Mouse (Mus musculus) embryonic facial prominence, embryonic 14.5 days (tissue): ENCODE results near the gene Vmp1. TPM values are rescaled to one million over a fixed set of nuclear protein-coding genes. Genes with fewer than 3 reads are reported as not detected.

Experiments
- ATAC-seq: fragments of 200-750 bp; cut with Nextera tagmentation; 2 replicates; pipeline ENCODE4 v1.8.0; 2017; ENCODE audit warnings: low read depth, moderate number of reproducible peaks, moderate TSS enrichment
- DNase-seq: peaks from one replicate; pipeline ENCODE4 v3.0.0-alpha.2; 2015; ENCODE audit warnings: low spot score
- H3K27ac ChIP-seq: fragments of 300-500 bp; sonication (generic); replicated peaks from 2 replicates; pipeline ENCODE4 v1.5.1; 2014; ENCODE audit warnings: low read depth, mild to moderate bottlenecking, low read length, moderate library complexity
- H3K27me3 ChIP-seq: fragments of 300-500 bp; sonication (generic); replicated peaks from 2 replicates; pipeline ENCODE4 v1.6.1; 2014; ENCODE audit warnings: low read length; ENCODE audit not compliant: control insufficient read depth, insufficient read depth
- H3K36me3 ChIP-seq: fragments of 300-500 bp; sonication (generic); 2 replicates; pipeline ENCODE4 v1.6.1; 2014; ENCODE audit warnings: low read length, mixed read lengths; ENCODE audit not compliant: control insufficient read depth, insufficient read depth
- H3K4me1 ChIP-seq: fragments of 300-500 bp; sonication (generic); 2 replicates; pipeline ENCODE4 v1.6.1; 2014; ENCODE audit warnings: antibody characterized with exemption, low read length; ENCODE audit not compliant: control insufficient read depth, insufficient read depth
- H3K4me2 ChIP-seq: fragments of 300-500 bp; sonication (generic); 2 replicates; pipeline ENCODE4 v1.6.1; 2014; ENCODE audit warnings: low read depth, mild to moderate bottlenecking, low read length, moderate library complexity, mixed read lengths
- H3K4me3 ChIP-seq: fragments of 300-500 bp; sonication (generic); 2 replicates; pipeline ENCODE4 v1.5.1; 2014; ENCODE audit warnings: low read depth, mild to moderate bottlenecking, low read length
- H3K9ac ChIP-seq: fragments of 300-500 bp; sonication (generic); 2 replicates; pipeline ENCODE4 v1.6.1; 2014; ENCODE audit warnings: low read depth, mild to moderate bottlenecking, low read length, moderate library complexity, mixed read lengths
- H3K9me3 ChIP-seq: fragments of 300-500 bp; sonication (generic); 2 replicates; pipeline ENCODE4 v1.6.1; 2016; ENCODE audit warnings: low read length; ENCODE audit not compliant: control insufficient read depth
- WGBS: fragments of 180-500 bp; shearing (Covaris S2); extraction: QIAGEN DNeasy Blood & Tissue Kit; methylation state at CpG from one replicate; pipeline ENCODE4 v1.1.7; 2014; 5-methylcytosine and 5-hydroxymethylcytosine counted together
- polyA plus RNA-seq: library from polyadenylated mRNA; unstranded; fragments of >200 nt; fragmentation: Nextera tagmentation; extraction: Ambion mirVana; gene quantifications from 2 replicates; pipeline ENCODE4 v1.2.1, GENCODE M21; 2014

Vmp1 gene
- polyA plus RNA-seq, 1 experiment from 2014 or later, result 86.6 TPM

- ATAC-seq, result no peak
- peaks cover 46% of the 10 kb centered on the region for H3K36me3 ChIP-seq
Observed at GRCm38 (mm10) chr11:86664406-86664805, 19.2 kb downstream of the Vmp1 start.

GRCm38 (mm10) chr11:86663977-86664376 lies 19.7 kb downstream of the Vmp1 start:
- ATAC-seq (no peak), DNase-seq (no peak)
- Histone ChIP-seq H3K36me3 (peaks cover 46% of the 10 kb centered on the region), H3K27ac (no peak overlapping the region), H3K4me1 (no peaks in the 10 kb centered on the region), H3K9me3 (no peaks in the 10 kb centered on the region), H3K9ac (no peak overlapping the region), H3K4me3 (no peak overlapping the region), H3K4me2 (no peak overlapping the region), H3K27me3 (no peaks in the 10 kb centered on the region)

More at GRCm38 (mm10) chr11:86664406-86664805, 19.2 kb downstream of the Vmp1 start:
- no peaks in the 10 kb centered on the region for H3K9me3 ChIP-seq
- H3K4me2 ChIP-seq, result no peak overlapping the region
- H3K27ac ChIP-seq, result no peak overlapping the region
- 80% methylated on average over 3 of the region's 3 CpGs for WGBS
- H3K9ac ChIP-seq, result no peak overlapping the region
- no peak for DNase-seq
- H3K4me3 ChIP-seq, result no peak overlapping the region
- no peaks in the 10 kb centered on the region for H3K27me3 ChIP-seq
- H3K4me1 ChIP-seq, result no peaks in the 10 kb centered on the region

GRCm38 (mm10) chr11:86662986-86663895 lies 20.4 kb downstream of the Vmp1 start:
- 92% methylated on average over 8 of the region's 8 CpGs for WGBS

GRCm38 (mm10) chr11:86657863-86658262 lies 25.8 kb downstream of the Vmp1 start:
- no peak for DNase-seq
- no peak for ATAC-seq

More at GRCm38 (mm10) chr11:86662986-86663895, 20.4 kb downstream of the Vmp1 start:
- no peaks in the 10 kb centered on the region for H3K4me1 ChIP-seq
- H3K36me3 ChIP-seq, result peaks cover 46% of the 10 kb centered on the region
- no peaks in the 10 kb centered on the region for H3K9me3 ChIP-seq
- H3K4me2 ChIP-seq, result no peak overlapping the region
- no peak overlapping the region for H3K9ac ChIP-seq
- DNase-seq (no peak), ATAC-seq (no peak)
- no peaks in the 10 kb centered on the region for H3K27me3 ChIP-seq
- H3K27ac ChIP-seq, result no peak overlapping the region
- H3K4me3 ChIP-seq, result no peak overlapping the region

GRCm38 (mm10) chr11:86656849-86657567 lies 26.6 kb downstream of the Vmp1 start:
- 81% methylated on average over 4 of the region's 4 CpGs for WGBS
- H3K4me1 ChIP-seq, result no peaks in the 10 kb centered on the region
- no peak overlapping the region for H3K4me3 ChIP-seq
- H3K4me2 ChIP-seq, result no peak overlapping the region
- peaks cover 14% of the 10 kb centered on the region for H3K36me3 ChIP-seq
- H3K27ac ChIP-seq, result no peak overlapping the region
- H3K9ac ChIP-seq, result no peak overlapping the region
- no peaks in the 10 kb centered on the region for H3K27me3 ChIP-seq
- no peaks in the 10 kb centered on the region for H3K9me3 ChIP-seq
- ATAC-seq (no peak), DNase-seq (no peak)

More at GRCm38 (mm10) chr11:86657863-86658262, 25.8 kb downstream of the Vmp1 start:
- H3K4me2 ChIP-seq, result no peak overlapping the region
- no peaks in the 10 kb centered on the region for H3K27me3 ChIP-seq
- H3K4me3 ChIP-seq, result no peak overlapping the region
- H3K9ac ChIP-seq, result no peak overlapping the region
- H3K9me3 ChIP-seq, result no peaks in the 10 kb centered on the region
- no peak overlapping the region for H3K27ac ChIP-seq
- no peaks in the 10 kb centered on the region for H3K4me1 ChIP-seq
- H3K36me3 ChIP-seq, result peaks cover 22% of the 10 kb centered on the region

GRCm38 (mm10) chr11:86655671-86656070 lies 28.0 kb downstream of the Vmp1 start:
- H3K27me3 ChIP-seq, result no peaks in the 10 kb centered on the region
- H3K9me3 ChIP-seq, result no peaks in the 10 kb centered on the region
- no peak overlapping the region for H3K4me3 ChIP-seq
- H3K9ac ChIP-seq, result no peak overlapping the region
- H3K4me2 ChIP-seq, result no peak overlapping the region
- H3K36me3 ChIP-seq, result peaks cover 3% of the 10 kb centered on the region; the same call in 1 of the 2 replicates
- no peak overlapping the region for H3K27ac ChIP-seq
- H3K4me1 ChIP-seq, result no peaks in the 10 kb centered on the region
- ATAC-seq, result no peak
- DNase-seq, result peak; percentile 78
- WGBS, result 58% methylated on average over 1 of the region's 1 CpGs

- no peak overlapping the region for H3K4me2 ChIP-seq
- H3K4me1 ChIP-seq, result no peaks in the 10 kb centered on the region
- H3K4me3 ChIP-seq, result no peak overlapping the region
- WGBS, result 80% methylated on average over 4 of the region's 4 CpGs
- H3K36me3 ChIP-seq, result no peaks in the 10 kb centered on the region; the same call in 1 of the 2 replicates
- H3K27ac ChIP-seq, result no peak overlapping the region
- ATAC-seq (no peak), DNase-seq (no peak)
- no peaks in the 10 kb centered on the region for H3K9me3 ChIP-seq
- H3K9ac ChIP-seq, result no peak overlapping the region
- H3K27me3 ChIP-seq, result no peaks in the 10 kb centered on the region
Observed at GRCm38 (mm10) chr11:86654096-86654495, 29.5 kb downstream of the Vmp1 start.

GRCm38 (mm10) chr11:86653446-86653845 lies 30.2 kb downstream of the Vmp1 start:
- Histone ChIP-seq H3K9ac (no peak overlapping the region), H3K27ac (no peak overlapping the region), H3K4me2 (no peak overlapping the region), H3K36me3 (no peaks in the 10 kb centered on the region), H3K9me3 (no peaks in the 10 kb centered on the region), H3K27me3 (no peaks in the 10 kb centered on the region), H3K4me3 (no peak overlapping the region), H3K4me1 (no peaks in the 10 kb centered on the region)
- 22% methylated on average over 3 of the region's 3 CpGs for WGBS
- 0 out of 2 replicates have a peak, but pooled peaks have one; percentile 41 for ATAC-seq
- DNase-seq, result peak; percentile 80
